Comparison of ENCODE assay signal across 9 mouse cellular contexts in genomic region chr1:191153052-191153451, GRCm38 (mm10). TPM values are rescaled to one million over a fixed set of nuclear protein-coding genes. Genes with fewer than 3 reads are reported as not detected.
DNase-seq lines count a peak whose midpoint lies in the region; ATAC-seq and TF ChIP-seq lines count a peak whose summit lies in the region.
"Had no signal": no experiment of that assay in that cellular context is flagged by ENCODE, and none has a peak within 500 bp of the region (broad histone marks: within the 10 kb centered on the region; RNA-seq: fewer than 3 reads in every experiment).

No protein-coding gene starts in this region.

- no peak overlapping the region for H3K27ac ChIP-seq in neural tube, embryonic 15.5 days (replicated peaks)
- H3K27ac ChIP-seq in heart, postnatal 0 days (ENCODE audit: low read depth) = no peak overlapping the region
- H3K27ac ChIP-seq in left cerebral cortex, adult 2 months = no peak overlapping the region
- H3K27ac ChIP-seq: neural tube, embryonic 12.5 days had no signal

- no peak overlapping the region for H3K9ac ChIP-seq in neural tube, embryonic 15.5 days (replicated peaks)
- H3K9ac ChIP-seq in heart, postnatal 0 days (replicated peaks; ENCODE audit: low read depth, low read length) = no peak overlapping the region
- H3K9ac ChIP-seq: neural tube, embryonic 12.5 days had no signal

- intact Hi-C loops in left cerebral cortex, adult 2 months (cut with DNase I) = loop anchor here (5.0 kb wide), 1 partner anchor 124 kb away; no protein-coding TSS in a partner anchor

- no peak overlapping the region for H3K4me3 ChIP-seq in neural tube, embryonic 15.5 days (replicated peaks)
- no peak overlapping the region for H3K4me3 ChIP-seq in heart, postnatal 0 days (ENCODE audit: low read depth, low read length)
- no peak overlapping the region for H3K4me3 ChIP-seq in left cerebral cortex, adult 2 months
- H3K4me3 ChIP-seq: neural tube, embryonic 12.5 days had no signal

- no peak for ATAC-seq in neural tube, embryonic 15.5 days (ENCODE audit: low FRiP score)
- ATAC-seq in common myeloid progenitor, adult 5-6 weeks (replicated peaks; ENCODE audit: low read depth, poor library complexity, severe bottlenecking) = peak; percentile 95
- ATAC-seq in heart, postnatal 0 days (ENCODE audit: insufficient read depth, low read depth) = no peak
- peak; percentile 83 for ATAC-seq in monocyte, adult 5-6 weeks (replicated peaks; ENCODE audit: insufficient number of reproducible peaks, low FRiP score, low TSS enrichment, poor library complexity, severe bottlenecking)

- no peaks in the 10 kb centered on the region for H3K27me3 ChIP-seq in neural tube, embryonic 15.5 days (replicated peaks)
- H3K27me3 ChIP-seq in heart, postnatal 0 days (ENCODE audit: control insufficient read depth, insufficient read depth, low read length) = no peaks in the 10 kb centered on the region
- H3K27me3 ChIP-seq: neural tube, embryonic 12.5 days had no signal

- TF ChIP-seq CTCF in heart, postnatal 0 days (IDR thresholded peaks at IDR 0.05; ENCODE audit: low read depth) = peak; percentile 69
- TF ChIP-seq CTCF in left cerebral cortex, adult 2 months (IDR thresholded peaks at IDR 0.05) = peak; percentile 86

- 23% methylated on average over 4 of the region's 4 CpGs for WGBS in neural tube, embryonic 15.5 days
- 18% methylated on average over 4 of the region's 4 CpGs for WGBS in heart, postnatal 0 days

- H3K9me3 ChIP-seq in neural tube, embryonic 15.5 days (replicated peaks) = no peaks in the 10 kb centered on the region
- peaks cover 10% of the 10 kb centered on the region; the same call in 1 of the 2 replicates for H3K9me3 ChIP-seq in heart, postnatal 0 days (replicated peaks; ENCODE audit: control insufficient read depth, low read length)

- no peak overlapping the region for H3K4me2 ChIP-seq in neural tube, embryonic 15.5 days
- no peak overlapping the region for H3K4me2 ChIP-seq in heart, postnatal 0 days (ENCODE audit: low read depth, low read length)
- H3K4me2 ChIP-seq: neural tube, embryonic 12.5 days had no signal

- no peak for TF ChIP-seq EP300 in heart, postnatal 0 days (IDR thresholded peaks at IDR 0.05; ENCODE audit: low read depth)

- peak; percentile 38 for DNase-seq in neural tube, embryonic 10.5 days (ENCODE audit: extremely low spot score, low spot score)
- DNase-seq in ZHBTc4 (ENCODE audit: low read depth, low spot score) = peak; percentile 68
- peak; percentile 49 for DNase-seq in heart, postnatal 0 days (ENCODE audit: low spot score)
- peak; percentile 22 to 38 for DNase-seq in left cerebral cortex, adult 2 months (ENCODE audit: extremely low spot score in 1 of 2, low spot score in 2 of 2)
- DNase-seq in thymus, postnatal 36 days = peak; percentile 12 to 24

- no peaks in the 10 kb centered on the region for H3K36me3 ChIP-seq in neural tube, embryonic 15.5 days
- H3K36me3 ChIP-seq in heart, postnatal 0 days (replicated peaks; ENCODE audit: control insufficient read depth, insufficient read depth, low read length) = no peaks in the 10 kb centered on the region
- H3K36me3 ChIP-seq: neural tube, embryonic 12.5 days had no signal

- H3K4me1 ChIP-seq in neural tube, embryonic 15.5 days = no peaks in the 10 kb centered on the region
- H3K4me1 ChIP-seq in heart, postnatal 0 days (ENCODE audit: control insufficient read depth, insufficient read depth) = no peaks in the 10 kb centered on the region
- H3K4me1 ChIP-seq: neural tube, embryonic 12.5 days had no signal

RNA-seq across cellular contexts. Expression of gene Fam71a, which starts 11.6 kb away (rescaled TPM):
- polyA plus RNA-seq in neural tube, embryonic 15.5 days (2015; fragmentation: Nextera tagmentation; extraction: Ambion mirVana) = not detected in 2 replicates
- 0.10 and 0.91 TPM in 2 replicates for total RNA-seq in common myeloid progenitor, adult 5-6 weeks (2017)
- not detected in 2 replicates for total RNA-seq in heart, postnatal 0 days (2014; rRNA removed; ENCODE audit: low replicate concordance)
- polyA plus RNA-seq in heart, postnatal 0 days (2015; fragmentation: Nextera tagmentation; extraction: Ambion mirVana) = not detected in 2 replicates
- total RNA-seq in left cerebral cortex, adult 2 months (2021) = not detected
- total RNA-seq in monocyte, adult 5-6 weeks (2017) = 0.21 to 3.1 TPM (median 1.3 TPM) in 3 replicates
- polyA plus RNA-seq: neural tube, embryonic 12.5 days had no signal

RNA-seq across cellular contexts. Expression of gene Batf3, which starts 55.4 kb away (rescaled TPM):
- polyA plus RNA-seq in neural tube, embryonic 15.5 days (2015; fragmentation: Nextera tagmentation; extraction: Ambion mirVana) = 3.5 and 3.6 TPM in 2 replicates
- total RNA-seq in common myeloid progenitor, adult 5-6 weeks (2017) = 6.0 TPM in 1 of 2 replicates, not detected in the other
- total RNA-seq in heart, postnatal 0 days (2014; rRNA removed; ENCODE audit: low replicate concordance) = not detected in 2 replicates
- 1.2 and 1.3 TPM in 2 replicates for polyA plus RNA-seq in heart, postnatal 0 days (2015; fragmentation: Nextera tagmentation; extraction: Ambion mirVana)
- 1 to 10 TPM; 1.6 to 1.8 TPM for total RNA-seq in left cerebral cortex, adult 2 months (2021)
- total RNA-seq in monocyte, adult 5-6 weeks (2017) = 1.6 to 2.5 TPM (median 2.3 TPM) in 3 replicates

Comparison
In these comparisons a context has a peak if more than half of its experiments do, and no peak if none do; other contexts are left out.
1. DNase-seq: peak in every context shown above with its lines; median percentile 68 in ZHBTc4; 49 in heart, postnatal 0 days; 38 in neural tube, embryonic 10.5 days; 30 in left cerebral cortex, adult 2 months; 18 in thymus, postnatal 36 days.
2. ATAC-seq: peak in common myeloid progenitor, adult 5-6 weeks (single experiment) and monocyte, adult 5-6 weeks (single experiment); none in neural tube, embryonic 15.5 days (single experiment) and heart, postnatal 0 days (single experiment).